Mouse (Mus musculus) lung, adult 2 months (tissue): ENCODE data around the gene Eif2b1.

Experiments used
- CTCF ChIP-seq: fragments of 200-500 bp; IDR thresholded peaks from 2 replicates; pipeline ENCODE4 v1.5.1; 2011; ENCODE audit warnings: mild to moderate bottlenecking, low read length, control low read depth; ENCODE audit not compliant: insufficient read depth
- POLR2A ChIP-seq: fragments of 200-500 bp; IDR thresholded peaks from 2 replicates; pipeline ENCODE4 v1.6.1; 2011; ENCODE audit warnings: low read depth, mild to moderate bottlenecking, control low read depth, low read length, borderline replicate concordance; ENCODE audit errors: extremely low read depth

- TF ChIP-seq CTCF (no peak), POLR2A (no peak)
Observed at GRCm38 (mm10) chr5:124610965-124611364, 32.0 kb upstream of the Eif2b1 start.
